Mouse (Mus musculus) small intestine, adult 2 months (tissue): ENCODE results near the gene Hapln1.

Source experiments
- CTCF ChIP-seq: fragments of 200-500 bp; IDR thresholded peaks from 2 replicates; pipeline ENCODE4 v1.5.1; 2012; ENCODE audit warnings: low read depth, mild to moderate bottlenecking, control low read depth, inconsistent platforms, low read length, moderate library complexity, mixed read lengths; ENCODE audit not compliant: insufficient replicate concordance, insufficient read length; ENCODE audit errors: extremely low read depth
- POLR2A ChIP-seq: fragments of 200-500 bp; IDR thresholded peaks from 2 replicates; pipeline ENCODE4 v1.6.1; 2012; ENCODE audit warnings: low read depth, mild to moderate bottlenecking, control low read depth, inconsistent platforms, low read length, moderate library complexity

DNA sequence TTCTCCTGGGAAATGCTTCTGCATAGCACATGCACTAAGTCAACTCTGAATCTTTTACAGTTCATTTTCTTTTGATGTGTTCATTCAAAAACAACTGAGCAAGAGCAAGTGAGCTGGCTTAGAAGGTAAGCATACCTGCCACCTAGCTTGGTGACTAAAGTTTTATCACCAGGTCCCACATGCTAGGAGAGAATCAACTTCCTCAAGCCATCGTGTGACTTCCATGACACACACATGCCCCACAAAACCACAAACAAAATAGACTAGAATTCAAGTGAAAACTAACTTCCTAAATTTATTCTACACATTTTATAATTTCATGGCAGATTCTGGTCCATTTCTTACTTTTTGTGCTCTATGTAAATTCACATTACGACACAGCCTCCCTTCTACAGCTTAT, 113.7 kb downstream of the Hapln1 start:
- TF ChIP-seq CTCF (no peak), POLR2A (no peak)
